Mouse (Mus musculus) cerebellum, adult 2 months (tissue): ENCODE results near the gene Abca16.

ENCODE experiments used
- CTCF ChIP-seq: fragments of 200-500 bp; IDR thresholded peaks from 2 replicates; pipeline ENCODE4 v1.5.1; 2011; ENCODE audit warnings: low read depth, mild to moderate bottlenecking, control low read depth, low read length, moderate library complexity, borderline replicate concordance; ENCODE audit not compliant: insufficient read depth
- POLR2A ChIP-seq: fragments of 200-500 bp; IDR thresholded peaks from 2 replicates; pipeline ENCODE4 v1.6.1; 2011; ENCODE audit warnings: low read length, control low read depth, borderline replicate concordance; ENCODE audit not compliant: insufficient read depth

DNA sequence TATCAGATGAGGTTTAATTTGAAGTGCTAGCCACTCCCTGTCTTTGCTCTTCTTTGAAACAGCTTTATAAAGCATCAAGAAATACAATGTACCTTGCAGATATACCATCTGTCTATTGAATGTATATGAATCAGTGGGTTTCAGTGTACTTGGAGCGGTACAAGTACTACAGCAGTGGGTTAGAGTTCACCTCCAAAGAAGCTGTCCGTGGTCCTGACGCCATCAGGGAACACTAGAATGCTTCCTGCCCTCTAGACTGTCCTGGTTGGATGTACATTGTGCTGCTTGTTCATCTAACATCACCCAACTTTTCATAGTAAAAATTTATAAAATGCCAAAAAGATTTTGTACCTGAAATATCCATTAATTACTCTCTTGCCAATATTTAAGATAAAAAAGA lies 17.2 kb downstream of the Abca16 start:
- no peak for TF ChIP-seq CTCF
- no peak for TF ChIP-seq POLR2A
